Mouse (Mus musculus) Muller cell, postnatal 12 days (primary cell): ENCODE measurements around the gene Plvap.
"Not testable (repeated sequence)": the region's sequence is repeated elsewhere in the genome, so short reads cannot be mapped to it uniquely, and the experiment has no call there.

Experiments used
- DNase-seq: peaks from one replicate; pipeline ENCODE4 v3.0.0-alpha.2; 2015; ENCODE audit errors: inconsistent ontology term

The Plvap gene

DNA sequence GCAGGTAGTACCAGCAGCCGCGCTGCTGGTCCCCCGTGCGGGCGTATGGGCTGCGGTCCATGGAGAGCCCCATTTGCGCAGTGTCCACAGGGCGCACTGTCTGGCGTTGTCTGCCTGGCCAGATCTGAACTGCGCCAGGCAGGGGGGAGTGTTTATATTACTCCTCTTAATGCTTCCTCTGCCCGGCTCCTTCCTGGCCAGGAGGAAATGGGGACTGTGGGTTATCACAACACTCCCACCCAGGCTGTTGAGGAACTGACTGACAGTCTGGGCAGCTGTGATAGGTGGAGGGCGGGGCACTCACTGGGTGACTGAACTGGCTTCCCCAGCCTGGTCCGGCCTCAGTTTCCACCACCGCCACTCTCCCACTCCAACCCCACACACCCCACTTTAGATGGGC is at the start of gene Plvap:
Gene Plvap (minus strand): TSS at position 109 of the 400 bp plus-strand sequence.
- no peak for DNase-seq

- DNase-seq = no peak
Measured at GRCm38 (mm10) chr8:71560765-71561164, 49.2 kb upstream of the Plvap start.

GRCm38 (mm10) chr8:71560071-71560470 is 48.5 kb upstream of the Plvap start:
- no peak for DNase-seq

DNA sequence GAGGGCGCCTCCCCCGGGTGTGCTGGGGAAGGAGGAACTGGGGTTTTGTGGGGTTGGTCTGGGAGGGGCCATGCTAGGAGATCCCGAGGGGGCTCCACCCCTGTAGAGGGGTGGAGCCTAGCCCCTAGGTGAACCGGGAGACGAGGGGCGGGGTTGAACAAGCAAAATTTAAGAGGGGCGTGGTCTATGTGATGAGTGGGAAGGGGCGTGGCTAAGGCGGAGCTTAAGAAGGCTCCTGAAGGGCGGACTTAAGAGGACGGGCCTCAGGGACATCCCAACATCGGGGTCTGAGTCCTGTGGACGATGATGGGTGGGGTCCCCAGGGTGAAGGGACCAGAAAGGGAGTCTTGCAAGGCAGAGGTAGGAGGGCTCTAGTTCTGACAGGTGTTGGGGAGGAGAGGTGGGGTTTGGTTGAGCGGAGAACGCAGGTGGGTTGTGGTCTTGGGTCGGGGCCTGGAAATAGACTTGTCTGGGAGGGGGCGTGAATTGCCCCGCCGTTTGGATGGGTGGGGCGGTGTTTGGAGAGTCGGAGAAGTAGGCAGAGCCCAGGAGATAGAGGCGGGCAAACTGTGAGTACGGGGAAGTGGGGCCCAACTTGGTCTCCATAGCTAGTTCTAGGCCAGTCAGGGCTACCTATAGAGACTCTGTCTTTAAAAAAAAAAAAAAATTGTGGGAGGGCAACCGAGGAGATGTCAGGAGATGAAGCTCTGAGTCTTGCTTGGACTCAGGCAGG is 47.6 kb upstream of the Plvap start:
- DNase-seq = peak; percentile 86

GRCm38 (mm10) chr8:71558071-71558957 is 46.8 kb upstream of the Plvap start, which contains the start of gene Tmem221:
Tmem221 (minus strand) TSS chr8:71558871.
- DNase-seq = no peak

DNA sequence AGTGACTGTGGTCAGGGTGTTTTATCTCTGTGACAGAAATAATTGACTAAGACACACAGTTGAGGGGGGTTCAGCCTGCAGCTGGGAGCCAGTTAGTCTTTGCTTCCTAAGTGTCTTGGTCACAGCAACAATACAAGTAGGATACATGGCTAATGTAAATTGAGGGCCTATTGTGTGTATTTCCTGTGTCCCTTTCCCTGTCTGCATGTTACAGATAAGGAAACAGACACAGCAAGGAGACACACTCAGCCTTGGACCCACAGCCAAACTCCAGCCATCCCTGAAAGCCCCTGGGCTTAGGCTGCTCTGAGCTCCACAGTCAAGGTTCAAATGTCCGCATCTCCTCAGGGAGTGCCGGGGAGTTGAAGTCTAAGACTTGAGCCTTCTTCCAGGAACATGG is 43.1 kb upstream of the Plvap start:
- DNase-seq = no peak

DNA sequence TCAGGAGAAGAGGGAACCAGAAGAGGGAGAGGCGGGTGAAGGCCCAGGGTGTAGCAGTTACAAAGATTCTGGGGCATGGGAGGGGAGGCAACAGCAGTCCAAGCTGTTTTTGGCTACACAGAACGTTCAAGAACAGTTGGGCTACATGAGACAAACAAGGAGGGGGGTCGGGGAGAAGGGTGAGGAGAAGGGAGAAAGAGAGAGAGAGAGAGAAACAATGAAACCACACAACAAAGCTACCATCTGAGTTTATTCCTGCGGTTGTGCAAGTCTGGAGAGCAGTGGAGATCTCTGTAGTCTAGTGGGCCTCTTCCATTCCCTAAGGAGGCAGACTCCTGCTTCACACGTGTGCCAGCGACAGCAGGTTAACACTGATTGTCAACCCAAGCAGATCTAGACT is 42.4 kb upstream of the Plvap start:
- no peak for DNase-seq

GRCm38 (mm10) chr8:71552770-71553169 is 41.2 kb upstream of the Plvap start:
- DNase-seq = no peak

DNA sequence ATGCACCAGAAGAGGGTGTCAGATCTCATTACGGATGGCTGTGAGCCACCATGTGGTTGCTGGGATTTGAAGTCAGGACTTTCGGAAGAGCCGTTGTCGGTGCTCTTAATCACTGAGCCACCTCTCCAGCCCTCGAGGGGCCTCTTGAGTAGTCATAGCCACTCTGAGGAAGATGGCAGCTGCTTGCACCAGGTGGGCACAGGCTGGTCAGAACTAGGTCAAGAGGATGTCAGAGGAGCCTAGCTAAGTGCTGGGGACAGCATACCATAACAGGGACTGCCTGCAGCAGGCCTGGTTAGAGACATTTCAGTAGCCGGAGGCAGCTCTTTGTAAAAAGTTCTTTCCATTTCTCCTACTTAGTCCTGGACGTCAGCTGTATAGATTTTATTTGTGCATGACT is 39.2 kb upstream of the Plvap start:
- DNase-seq = no peak

GRCm38 (mm10) chr8:71547590-71547989 is 36.0 kb upstream of the Plvap start:
- DNase-seq = no peak

GRCm38 (mm10) chr8:71545053-71545452 is 33.5 kb upstream of the Plvap start:
- no peak for DNase-seq

DNA sequence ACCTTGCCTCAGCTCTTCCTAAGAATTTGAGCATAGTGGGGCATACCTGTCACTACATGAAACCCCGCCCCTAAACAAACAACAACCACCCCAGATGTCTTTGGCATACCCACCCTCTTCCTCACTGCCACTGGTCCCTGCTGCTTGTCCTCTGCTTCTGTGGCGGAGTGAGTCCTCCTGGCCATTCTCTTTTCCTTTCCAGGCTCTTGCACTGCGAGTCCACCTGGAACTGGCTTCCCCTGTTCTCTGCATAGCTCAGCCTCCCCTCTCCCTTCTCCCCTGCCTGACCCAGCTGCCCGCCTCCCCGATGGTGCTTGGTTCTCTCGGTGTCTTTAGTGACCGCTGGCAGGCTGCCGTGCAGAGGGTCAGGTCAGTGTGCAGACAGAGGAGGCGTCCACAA is 32.2 kb upstream of the Plvap start:
- no peak for DNase-seq

GRCm38 (mm10) chr8:71542632-71543343 is 31.2 kb upstream of the Plvap start, which contains the start of gene Mvb12a:
Mvb12a (plus strand) TSS chr8:71542922.
- peak; percentile 97 for DNase-seq

- peak; percentile 94 for DNase-seq
Measured at GRCm38 (mm10) chr8:71537028-71537867, 25.7 kb upstream of the Plvap start, which contains the start of gene Bst2. Bst2 (minus strand) TSS chr8:71537456.

DNA sequence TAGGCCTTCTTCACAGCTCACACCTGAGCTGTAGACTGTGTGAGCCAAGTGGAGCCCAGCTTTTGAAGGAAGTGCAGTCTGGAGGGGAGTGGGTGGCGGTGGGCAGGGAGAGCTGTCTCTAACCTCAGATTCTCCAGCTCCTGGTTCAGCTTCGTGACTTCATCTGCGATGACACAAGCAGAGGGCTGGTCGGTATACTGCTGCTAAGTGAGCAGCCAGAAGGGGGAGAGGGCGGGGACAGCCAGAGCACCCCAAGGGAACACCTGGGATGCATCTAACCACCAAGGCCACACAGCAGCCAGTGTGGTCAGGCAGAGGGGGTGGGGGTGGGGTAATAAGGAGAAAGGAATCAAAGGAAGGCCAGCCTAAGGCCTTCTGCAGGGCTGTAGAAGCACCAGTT is 24.1 kb upstream of the Plvap start:
- no peak for DNase-seq

GRCm38 (mm10) chr8:71534263-71534810 is 22.8 kb upstream of the Plvap start:
- DNase-seq = no peak

GRCm38 (mm10) chr8:71530735-71531467 is 19.3 kb upstream of the Plvap start:
- DNase-seq = not testable (repeated sequence)

- no peak for DNase-seq
Measured at GRCm38 (mm10) chr8:71528362-71529073, 17.0 kb upstream of the Plvap start.

DNA sequence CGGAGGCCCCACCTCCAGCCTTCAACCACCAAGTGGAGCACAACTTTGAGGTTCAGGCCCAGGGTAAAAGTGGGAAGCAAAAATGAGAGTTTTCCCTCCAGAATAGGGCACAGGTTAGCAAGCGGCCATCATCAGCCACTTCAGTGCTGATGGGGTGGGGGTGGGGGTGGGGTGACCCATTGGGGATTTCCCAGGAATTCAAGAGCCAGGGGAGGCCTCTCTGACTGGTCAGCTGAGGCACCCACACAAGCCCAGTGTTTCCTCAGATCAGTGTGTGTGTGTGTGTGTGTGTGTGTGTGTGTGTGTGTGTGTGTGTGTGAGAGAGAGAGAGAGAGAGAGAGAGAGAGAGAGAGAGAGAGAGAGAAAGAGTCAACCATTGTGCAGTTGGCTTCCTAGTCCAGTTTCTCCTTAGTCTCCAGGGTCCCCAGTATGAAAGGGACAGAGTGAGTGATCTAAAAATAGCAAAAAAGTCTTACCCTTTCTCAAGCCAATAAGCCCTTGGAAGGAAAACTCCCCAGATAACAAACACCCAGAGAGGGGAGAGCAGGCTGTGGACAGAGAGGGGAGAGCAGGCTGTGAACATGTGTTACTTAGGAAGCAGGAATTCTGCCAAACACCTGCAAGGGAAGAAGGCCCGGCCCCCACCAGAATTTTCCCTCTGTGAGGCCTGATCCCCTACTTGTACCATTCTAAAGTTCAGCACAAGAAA is 15.8 kb upstream of the Plvap start:
- DNase-seq = no peak
